Mouse (Mus musculus): ENCODE data around the gene Kcnip4. TPM values are rescaled to one million over a fixed set of nuclear protein-coding genes. Genes with fewer than 3 reads are reported as not detected.

The Kcnip4 gene
- total RNA-seq, 4 experiments from 2014 or later, result 48.4 to 61.3 (median 57.4) TPM

GRCm38 (mm10) chr5:49255983-49256382 is 268.7 kb downstream of the Kcnip4 start:
- DNase-seq (ENCODE audit: low spot score in 2 of 2), result no peak

GRCm38 (mm10) chr5:49247081-49247480 is 277.6 kb downstream of the Kcnip4 start:
- DNase-seq (ENCODE audit: low spot score in 2 of 2), result no peak

- no peak for DNase-seq (ENCODE audit: low spot score in 2 of 2)
Observed at GRCm38 (mm10) chr5:49244414-49244813, 280.3 kb downstream of the Kcnip4 start.

- no peak for DNase-seq (ENCODE audit: low spot score in 2 of 2)
Observed at GRCm38 (mm10) chr5:49241708-49242107, 283.0 kb downstream of the Kcnip4 start.

GRCm38 (mm10) chr5:49201164-49201756 is 323.4 kb downstream of the Kcnip4 start:
- peak; percentile 13 to 15 for DNase-seq (ENCODE audit: low spot score in 2 of 2)

- no peak for DNase-seq (ENCODE audit: low spot score in 2 of 2)
Observed at GRCm38 (mm10) chr5:49188236-49188635, 336.5 kb downstream of the Kcnip4 start.

- no peak for DNase-seq (ENCODE audit: low spot score in 2 of 2)
Observed at GRCm38 (mm10) chr5:49150116-49150811, 374.4 kb downstream of the Kcnip4 start.

GRCm38 (mm10) chr5:49149684-49150083 is 375.0 kb downstream of the Kcnip4 start:
- DNase-seq (ENCODE audit: low spot score in 2 of 2), result no peak

GRCm38 (mm10) chr5:49095432-49095831 is 429.3 kb downstream of the Kcnip4 start:
- DNase-seq (ENCODE audit: low spot score in 2 of 2), result no peak

GRCm38 (mm10) chr5:49094945-49095344 is 429.8 kb downstream of the Kcnip4 start:
- peak in 1 of 2 experiments; percentile 19 for DNase-seq (ENCODE audit: low spot score in 2 of 2)

GRCm38 (mm10) chr5:49094306-49094705 is 430.4 kb downstream of the Kcnip4 start:
- no peak for DNase-seq (ENCODE audit: low spot score in 2 of 2)

- DNase-seq (ENCODE audit: low spot score in 2 of 2), result peak; percentile 79 to 94
Observed at GRCm38 (mm10) chr5:49090122-49090680, 434.5 kb downstream of the Kcnip4 start.

GRCm38 (mm10) chr5:49065646-49066045 is 459.1 kb downstream of the Kcnip4 start:
- no peak for DNase-seq (ENCODE audit: low spot score in 2 of 2)

GRCm38 (mm10) chr5:49058926-49059325 is 465.8 kb downstream of the Kcnip4 start:
- no peak for DNase-seq (ENCODE audit: low spot score in 2 of 2)

GRCm38 (mm10) chr5:49057636-49058340 is 466.9 kb downstream of the Kcnip4 start:
- DNase-seq (ENCODE audit: low spot score in 2 of 2), result no peak

- DNase-seq (ENCODE audit: low spot score in 2 of 2), result no peak
Observed at GRCm38 (mm10) chr5:49047960-49048359, 476.7 kb downstream of the Kcnip4 start.

GRCm38 (mm10) chr5:49041259-49041845 is 483.4 kb downstream of the Kcnip4 start:
- DNase-seq (ENCODE audit: low spot score in 2 of 2), result no peak

GRCm38 (mm10) chr5:48997359-48997758 is 527.3 kb downstream of the Kcnip4 start:
- no peak for DNase-seq (ENCODE audit: low spot score in 2 of 2)

GRCm38 (mm10) chr5:48989145-48989659 is 535.5 kb downstream of the Kcnip4 start:
- no peak for DNase-seq (ENCODE audit: low spot score in 2 of 2)

GRCm38 (mm10) chr5:48942378-48943088 is 582.2 kb downstream of the Kcnip4 start:
- no peak for DNase-seq (ENCODE audit: low spot score in 2 of 2)

GRCm38 (mm10) chr5:48931881-48932280 is 592.8 kb downstream of the Kcnip4 start:
- DNase-seq (ENCODE audit: low spot score in 2 of 2), result no peak
